Mouse (Mus musculus) olfactory bulb, adult 2 months (tissue): ENCODE results near the gene Coro1c.

Source experiments
- CTCF ChIP-seq: fragments of 200-500 bp; IDR thresholded peaks from 2 replicates; pipeline ENCODE4 v1.5.1; 2012; ENCODE audit warnings: low read depth, mild to moderate bottlenecking, low read length, moderate library complexity; ENCODE audit not compliant: insufficient read depth
- POLR2A ChIP-seq: fragments of 200-500 bp; IDR thresholded peaks from 2 replicates; pipeline ENCODE4 v1.6.1; 2012; ENCODE audit warnings: mild to moderate bottlenecking, low read depth, low read length, moderate library complexity; ENCODE audit not compliant: insufficient read depth

DNA sequence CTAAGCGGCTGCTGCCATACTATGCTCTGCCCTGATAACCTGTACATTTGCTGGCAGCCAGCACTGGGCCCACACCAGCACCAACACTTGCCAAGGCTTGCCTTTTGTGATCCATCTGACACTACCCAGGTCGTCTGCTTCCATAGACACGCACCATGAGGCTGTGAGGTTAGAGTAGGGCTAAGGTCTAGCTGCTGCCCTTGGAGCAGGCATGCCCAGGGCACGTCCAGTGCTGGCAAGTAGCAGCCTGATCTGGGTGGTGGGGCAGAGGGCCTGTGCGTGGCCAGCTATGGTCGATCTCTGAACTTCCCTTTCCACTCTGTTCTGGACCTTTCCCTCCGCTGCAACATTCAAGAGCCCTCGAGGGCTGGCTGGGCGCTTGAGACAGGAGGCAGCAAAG, 65.7 kb downstream of the Coro1c start:
- TF ChIP-seq CTCF (no peak), POLR2A (no peak)
